Mouse (Mus musculus): ENCODE measurements around the gene Krt19. TPM values are rescaled to one million over a fixed set of nuclear protein-coding genes. Genes with fewer than 3 reads are reported as not detected.

Krt19 gene
- polyA plus RNA-seq (2012; rRNA removed), result 5.8 and 82.5 TPM in 2 replicates

DNA sequence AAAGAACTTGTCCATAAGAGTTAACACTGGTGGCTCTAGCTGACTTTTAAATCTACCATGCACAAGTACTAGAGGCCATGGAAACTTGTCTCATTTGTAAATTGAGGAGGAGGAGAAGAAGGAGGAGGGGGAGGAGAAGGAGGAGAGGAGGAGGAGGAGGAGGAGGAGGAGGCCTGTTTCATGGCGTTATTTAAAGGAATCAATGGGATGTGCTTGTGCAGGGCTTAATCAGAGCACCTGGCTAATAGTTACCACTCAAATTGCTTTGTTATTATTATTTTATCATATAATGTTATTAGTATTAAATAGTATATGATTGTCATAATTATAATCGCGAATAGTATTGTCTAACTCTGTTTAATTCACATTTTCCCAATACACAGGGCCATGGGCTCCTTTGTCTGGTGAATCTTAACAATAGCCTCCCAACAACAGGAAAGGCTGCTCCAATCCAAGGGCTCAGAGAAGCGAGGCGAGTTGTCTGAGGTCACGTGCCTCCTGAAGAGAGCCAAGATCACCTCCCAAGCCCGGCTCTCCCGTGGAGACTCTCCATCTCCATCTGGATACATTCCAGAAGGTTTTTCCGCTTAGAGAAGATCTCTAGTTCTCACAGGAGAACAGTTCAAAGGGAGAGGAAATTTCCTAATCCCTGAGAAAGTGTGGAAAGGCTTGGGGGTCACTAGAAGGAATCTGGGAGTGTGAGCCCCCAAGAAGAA is at the start of gene Krt19:
Krt19 (minus strand) TSS at position 51 of the 716 bp plus-strand sequence.

DNA sequence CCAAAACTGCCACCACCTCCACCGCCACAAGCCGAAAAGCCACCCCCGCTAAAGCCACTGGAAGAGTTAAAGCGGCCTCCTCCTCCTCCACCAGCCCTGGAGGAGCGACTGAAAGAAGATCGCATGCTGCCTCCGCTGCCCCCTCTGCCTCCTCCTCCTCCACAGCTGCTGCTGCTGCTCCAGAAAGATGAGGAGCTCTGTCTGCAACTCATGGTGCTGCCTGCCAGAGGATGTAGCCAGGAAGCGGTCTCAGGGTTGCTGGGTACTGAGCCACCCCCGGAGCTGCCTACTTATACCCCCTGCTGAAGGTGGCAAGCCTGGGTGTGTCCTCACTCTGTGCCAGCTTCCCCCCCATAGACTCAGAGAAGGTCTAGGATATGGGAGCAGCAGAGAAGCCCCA is 44.5 kb upstream of the Krt19 start, which contains the start of gene Krt9:
Krt9 (minus strand) TSS at position 255 of the 400 bp plus-strand sequence.

DNA sequence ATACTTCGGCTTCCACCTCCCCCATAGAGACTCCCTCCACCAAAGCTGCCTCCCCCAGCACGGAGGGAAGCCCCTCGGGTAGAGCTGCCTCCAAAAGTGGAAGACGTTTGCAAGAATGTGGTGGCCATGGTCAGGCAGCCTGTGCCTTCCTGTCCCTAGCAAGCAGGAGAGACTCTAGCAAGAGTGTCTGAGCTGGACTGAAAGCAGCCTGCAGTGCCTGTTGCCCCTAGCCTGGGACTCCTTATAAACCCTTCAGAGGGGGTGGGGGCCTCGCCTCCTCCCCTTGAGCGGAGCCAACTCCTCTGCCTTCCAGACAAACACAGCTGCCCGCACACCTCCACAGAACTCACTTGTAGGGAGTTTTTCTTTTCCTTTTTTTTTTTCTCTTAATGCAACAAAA is 12.7 kb downstream of the Krt19 start, which contains the start of gene Krt15:
Krt15 (minus strand) TSS at position 198 of the 400 bp plus-strand sequence.

DNA sequence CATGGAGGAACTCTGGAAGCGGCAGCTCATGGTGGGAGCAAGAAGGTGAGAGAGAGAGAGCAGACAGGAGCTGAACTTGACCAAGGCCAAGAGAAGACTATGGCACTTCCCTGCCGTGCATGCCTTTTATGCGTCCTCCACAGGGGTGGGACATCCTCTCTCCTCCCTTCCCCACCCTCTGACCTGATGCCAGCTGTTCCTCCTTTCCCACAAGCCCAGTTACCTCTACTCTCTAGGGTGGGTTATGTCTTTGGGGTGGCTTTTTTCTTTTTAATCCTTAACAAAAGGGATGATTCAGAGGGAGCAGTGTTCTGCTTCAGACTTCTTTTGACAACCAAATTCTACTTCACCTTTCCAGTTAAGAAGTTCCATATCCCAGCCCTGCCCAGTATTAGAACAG is 27.0 kb downstream of the Krt19 start, which contains the start of gene Krt13:
Krt13 (minus strand) TSS at position 101 of the 400 bp plus-strand sequence.

DNA sequence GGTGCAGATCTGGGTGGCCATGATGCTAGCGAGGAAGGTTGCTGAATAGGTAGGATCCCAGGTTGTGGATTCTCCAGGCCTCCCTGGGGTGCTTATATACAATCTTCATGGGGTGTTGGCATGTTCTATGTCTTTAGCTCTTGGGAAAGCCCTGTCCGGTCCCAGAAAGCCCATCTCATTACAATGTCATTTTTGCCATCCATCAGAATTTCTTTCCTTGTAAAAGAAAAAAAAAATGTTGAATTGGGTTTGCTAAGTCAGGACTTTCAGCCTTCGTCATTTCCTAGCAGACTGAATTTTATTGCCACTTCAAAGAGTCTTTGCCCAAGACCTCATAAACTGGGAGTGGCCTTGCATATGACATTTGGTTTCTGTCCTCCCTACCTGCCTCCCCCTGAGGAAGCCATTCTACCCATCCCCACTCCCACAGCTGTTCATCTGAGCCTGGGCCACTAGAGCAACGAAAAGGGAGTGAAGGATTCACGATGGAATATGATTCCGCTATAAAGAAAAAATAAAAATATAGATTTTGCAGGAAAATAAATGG is 42.8 kb downstream of the Krt19 start, which contains the start of gene Krt36:
Krt36 (minus strand) TSS at position 51 of the 547 bp plus-strand sequence.

DNA sequence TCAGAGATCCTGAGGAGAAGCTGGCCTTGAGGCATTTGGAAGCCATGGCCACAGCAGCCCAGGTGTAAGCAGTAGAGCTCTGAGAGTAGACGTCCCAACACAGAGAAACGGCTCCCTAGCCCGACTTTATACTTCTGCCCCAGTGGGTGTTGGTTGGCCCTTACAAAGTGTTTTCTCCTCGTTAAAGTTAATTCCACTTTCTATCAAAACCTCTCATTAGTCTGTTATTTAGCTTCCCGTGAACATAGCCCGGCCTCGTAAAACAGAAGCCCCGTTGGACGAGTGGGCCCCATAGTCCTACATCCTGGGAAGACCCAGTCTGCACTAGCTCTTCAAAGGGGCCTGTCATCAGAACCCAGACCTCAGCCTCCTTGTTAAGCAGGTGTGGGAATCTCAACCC is 52.3 kb downstream of the Krt19 start, which contains the start of gene Krt35:
Krt35 (minus strand) TSS at position 101 of the 400 bp plus-strand sequence.

Other genes starting within 250 kb of the Krt19 start
- 0.13 TPM in 1 of 2 replicates, not detected in the other for gene Krtap31-1, start 240.7 kb downstream of the Krt19 start, polyA plus RNA-seq (2012; rRNA removed)
- not detected in 2 replicates for gene Gm11565, start 233.9 kb downstream of the Krt19 start, polyA plus RNA-seq (2012; rRNA removed)
- not detected in 2 replicates for gene Krtap31-2, start 212.4 kb downstream of the Krt19 start, polyA plus RNA-seq (2012; rRNA removed)
- gene Krtap9-5, start 200.2 kb downstream of the Krt19 start, polyA plus RNA-seq (2012; rRNA removed), result not detected in 2 replicates
- not detected in 2 replicates for gene Krtap29-1, start 169.6 kb downstream of the Krt19 start, polyA plus RNA-seq (2012; rRNA removed)
- not detected in 2 replicates for gene Krtap16-1, start 162.1 kb downstream of the Krt19 start, polyA plus RNA-seq (2012; rRNA removed)
- 0.52 and 0.53 TPM in 2 replicates for gene Krtap17-1, start 154.7 kb downstream of the Krt19 start, polyA plus RNA-seq (2012; rRNA removed)
- gene Krt33a, start 132.5 kb downstream of the Krt19 start, polyA plus RNA-seq (2012; rRNA removed), result 0.04 TPM in 1 of 2 replicates, not detected in the other
- gene Krt33b, start 118.8 kb downstream of the Krt19 start, polyA plus RNA-seq (2012; rRNA removed), result 0.11 TPM in 1 of 2 replicates, not detected in the other
- gene Krt34, start 107.1 kb downstream of the Krt19 start, polyA plus RNA-seq (2012; rRNA removed), result not detected in 2 replicates
- not detected in 2 replicates for gene Krt31, start 98.1 kb downstream of the Krt19 start, polyA plus RNA-seq (2012; rRNA removed)
- 0.08 TPM in 1 of 2 replicates, not detected in the other for gene Krt32, start 60.4 kb downstream of the Krt19 start, polyA plus RNA-seq (2012; rRNA removed)
- gene Krt35, start 52.4 kb downstream of the Krt19 start, polyA plus RNA-seq (2012; rRNA removed), result not detected in 2 replicates
- gene Krt36, start 43.0 kb downstream of the Krt19 start, polyA plus RNA-seq (2012; rRNA removed), result 0.04 TPM in 1 of 2 replicates, not detected in the other
- 0.03 and 5.1 TPM in 2 replicates for gene Krt13, start 27.1 kb downstream of the Krt19 start, polyA plus RNA-seq (2012; rRNA removed)
- gene Krt15, start 12.7 kb downstream of the Krt19 start, polyA plus RNA-seq (2012; rRNA removed), result 0.32 and 9.2 TPM in 2 replicates
- 0.12 and 0.16 TPM in 2 replicates for gene Krt9, start 44.6 kb upstream of the Krt19 start, polyA plus RNA-seq (2012; rRNA removed)
- gene Krt14, start 58.9 kb upstream of the Krt19 start, polyA plus RNA-seq (2012; rRNA removed), result 0.53 and 25.9 TPM in 2 replicates
- gene Krt16, start 100.2 kb upstream of the Krt19 start, polyA plus RNA-seq (2012; rRNA removed), result 0.05 and 5.7 TPM in 2 replicates
- 0.47 and 2.3 TPM in 2 replicates for gene Krt17, start 112.4 kb upstream of the Krt19 start, polyA plus RNA-seq (2012; rRNA removed)
- 0.08 TPM in 1 of 2 replicates, not detected in the other for gene Krt42, start 121.2 kb upstream of the Krt19 start, polyA plus RNA-seq (2012; rRNA removed)
- 346 and 359 TPM in 2 replicates for gene Eif1, start 171.2 kb upstream of the Krt19 start, polyA plus RNA-seq (2012; rRNA removed)
- 0.16 and 0.25 TPM in 2 replicates for gene Gast, start 185.7 kb upstream of the Krt19 start, polyA plus RNA-seq (2012; rRNA removed)
- 272 and 284 TPM in 2 replicates for gene Hap1, start 207.5 kb upstream of the Krt19 start, polyA plus RNA-seq (2012; rRNA removed)
- gene Jup, start 249.1 kb upstream of the Krt19 start, polyA plus RNA-seq (2012; rRNA removed), result 57.0 and 66.3 TPM in 2 replicates

Measured in central nervous system, embryonic 18 days (tissue).